9 mouse cellular contexts compared by ENCODE assay signal in the genomic region with DNA sequence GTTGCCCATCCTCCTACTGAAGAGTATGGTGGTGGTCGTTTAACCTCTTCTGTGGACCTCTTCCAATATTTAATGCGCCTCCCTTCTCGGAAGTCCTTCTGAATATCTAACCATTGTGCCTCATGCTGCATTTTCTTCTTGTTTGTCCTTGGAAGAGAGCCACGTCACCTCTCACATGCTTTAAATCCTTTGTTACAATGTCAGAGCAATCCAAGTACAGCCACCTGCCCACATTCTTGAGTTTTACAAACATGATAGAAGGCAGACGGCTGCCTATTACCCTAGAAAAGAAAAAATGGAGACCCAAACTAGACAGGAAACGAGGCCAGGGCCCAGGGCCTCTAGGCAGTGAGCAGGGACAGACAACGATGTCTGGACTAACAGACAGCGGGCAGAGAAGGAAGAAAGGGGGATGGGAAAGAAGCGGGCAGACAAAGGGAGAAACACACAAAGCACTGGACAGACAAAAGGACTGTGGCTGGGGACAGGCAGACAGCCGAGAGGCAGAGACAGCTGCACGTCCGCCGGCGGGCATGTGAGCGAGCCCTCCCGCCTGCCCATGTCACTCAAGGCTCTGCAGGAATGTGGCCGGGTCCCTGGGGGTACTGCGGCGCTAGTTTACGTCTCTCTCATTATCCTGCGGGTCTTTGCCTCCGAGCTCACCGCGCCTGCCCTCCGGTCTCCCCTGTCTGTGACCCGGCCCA. TPM values are rescaled to one million over a fixed set of nuclear protein-coding genes. Genes with fewer than 3 reads are reported as not detected.
A peak's percentile ranks its signal among the peaks of the same experiment; 100 is the strongest.
DNase-seq lines count a peak whose midpoint lies in the region; ATAC-seq and TF ChIP-seq lines count a peak whose summit lies in the region.
"Had no signal": no experiment of that assay in that cellular context is flagged by ENCODE, and none has a peak within 500 bp of the region (broad histone marks: within the 10 kb centered on the region; RNA-seq: fewer than 3 reads in every experiment).

No protein-coding gene starts in this region.

- 0 out of 2 replicates have a peak overlapping the region, but pooled peaks have one; percentile 3 for H3K9ac ChIP-seq in heart, postnatal 0 days (replicated peaks; ENCODE audit: low read depth, low read length)
- H3K9ac ChIP-seq in hindbrain, embryonic 15.5 days = no peak overlapping the region
- peak overlapping the region; percentile 60 for H3K9ac ChIP-seq in midbrain, postnatal 0 days (replicated peaks; ENCODE audit: low read length, poor library complexity, severe bottlenecking)

- WGBS in heart, postnatal 0 days = 6% methylated on average over 24 of the region's 26 CpGs
- 3% methylated on average over 26 of the region's 26 CpGs for WGBS in hindbrain, embryonic 15.5 days
- 2% methylated on average over 26 of the region's 26 CpGs for WGBS in midbrain, postnatal 0 days

- TF ChIP-seq CTCF in heart, postnatal 0 days (IDR thresholded peaks at IDR 0.05; ENCODE audit: low read depth) = no peak
- TF ChIP-seq CTCF in midbrain, postnatal 0 days (IDR thresholded peaks at IDR 0.05) = no peak

- H3K9me3 ChIP-seq in heart, postnatal 0 days (replicated peaks; ENCODE audit: control insufficient read depth, low read length) = no peaks in the 10 kb centered on the region
- no peaks in the 10 kb centered on the region for H3K9me3 ChIP-seq in hindbrain, embryonic 15.5 days
- no peaks in the 10 kb centered on the region for H3K9me3 ChIP-seq in midbrain, postnatal 0 days (ENCODE audit: low read length)

- no peaks in the 10 kb centered on the region for H3K36me3 ChIP-seq in heart, postnatal 0 days (replicated peaks; ENCODE audit: control insufficient read depth, insufficient read depth, low read length)
- H3K36me3 ChIP-seq in hindbrain, embryonic 15.5 days = no peaks in the 10 kb centered on the region
- no peaks in the 10 kb centered on the region for H3K36me3 ChIP-seq in midbrain, postnatal 0 days (ENCODE audit: insufficient read depth, low read length)

- H3K27me3 ChIP-seq in heart, postnatal 0 days (ENCODE audit: control insufficient read depth, insufficient read depth, low read length) = peaks cover 89% of the 10 kb centered on the region
- peaks cover 61% of the 10 kb centered on the region for H3K27me3 ChIP-seq in hindbrain, embryonic 15.5 days
- peaks cover 52% of the 10 kb centered on the region for H3K27me3 ChIP-seq in midbrain, postnatal 0 days (ENCODE audit: insufficient read depth, low read length)
- H3K27me3 ChIP-seq: Patski had no signal

- H3K4me1 ChIP-seq in heart, postnatal 0 days (ENCODE audit: control insufficient read depth, insufficient read depth) = peaks cover 12% of the 10 kb centered on the region; the same call in 1 of the 2 replicates
- H3K4me1 ChIP-seq in hindbrain, embryonic 15.5 days (replicated peaks) = peaks cover 38% of the 10 kb centered on the region
- peaks cover 4% of the 10 kb centered on the region; the same call in 1 of the 2 replicates for H3K4me1 ChIP-seq in midbrain, postnatal 0 days (ENCODE audit: insufficient read depth, low read length)

- TF ChIP-seq EP300 in heart, postnatal 0 days (IDR thresholded peaks at IDR 0.05; ENCODE audit: low read depth) = no peak

- no peak for ATAC-seq in heart, postnatal 0 days (ENCODE audit: insufficient read depth, low read depth)
- no peak for ATAC-seq in hindbrain, embryonic 15.5 days (ENCODE audit: low FRiP score, low read depth)
- no peak for ATAC-seq in midbrain, postnatal 0 days (ENCODE audit: low FRiP score)

- H3K27ac ChIP-seq in heart, postnatal 0 days (ENCODE audit: low read depth) = no peak overlapping the region
- H3K27ac ChIP-seq in hindbrain, embryonic 15.5 days (replicated peaks) = peak overlapping the region; percentile 70
- H3K27ac ChIP-seq in midbrain, postnatal 0 days (ENCODE audit: low read depth, low read length) = no peak overlapping the region

- peak overlapping the region; percentile 52 for H3K4me3 ChIP-seq in heart, postnatal 0 days (ENCODE audit: low read depth, low read length)
- H3K4me3 ChIP-seq in hindbrain, embryonic 15.5 days = peak overlapping the region; percentile 46
- peak overlapping the region; percentile 49 for H3K4me3 ChIP-seq in midbrain, postnatal 0 days (ENCODE audit: low read depth, low read length)

- peak overlapping the region; percentile 74 for H3K4me2 ChIP-seq in heart, postnatal 0 days (ENCODE audit: low read depth, low read length)
- peak overlapping the region; percentile 90 for H3K4me2 ChIP-seq in hindbrain, embryonic 15.5 days
- H3K4me2 ChIP-seq in midbrain, postnatal 0 days (ENCODE audit: low read depth, low read length, poor library complexity, severe bottlenecking) = peak overlapping the region; percentile 92

- no peak for DNase-seq in heart, postnatal 0 days (ENCODE audit: low spot score)
- no peak for DNase-seq in heart, adult 9 months (ENCODE audit: low spot score in 2 of 2)
- peak; percentile 77 for DNase-seq in embryo, embryonic 10 days (ENCODE audit: low spot score)
- DNase-seq in midbrain, postnatal 0 days (ENCODE audit: low spot score) = no peak
- DNase-seq in B cell, adult 2 months = no peak
- DNase-seq in cerebellum, postnatal 10 days = no peak
- no peak for DNase-seq in adrenal gland, adult 8-10 months

RNA-seq across cellular contexts. Expression of gene Smug1, which starts 2.9 kb away (rescaled TPM):
- 15.7 and 18.2 TPM in 2 replicates for total RNA-seq in heart, postnatal 0 days (2014; rRNA removed; ENCODE audit: low replicate concordance)
- polyA plus RNA-seq in heart, postnatal 0 days (2015; fragmentation: Nextera tagmentation; extraction: Ambion mirVana) = 10.0 and 10.1 TPM in 2 replicates
- polyA plus RNA-seq in hindbrain, embryonic 15.5 days (2015; fragmentation: Nextera tagmentation; extraction: Ambion mirVana) = 26.9 and 31.1 TPM in 2 replicates
- total RNA-seq in midbrain, postnatal 0 days (2014; rRNA removed) = 33.2 and 42.9 TPM in 2 replicates
- 13.6 and 14.1 TPM in 2 replicates for polyA plus RNA-seq in midbrain, postnatal 0 days (2015; fragmentation: Nextera tagmentation; extraction: Ambion mirVana)
- 10 to 100 TPM; 14.3 to 22.9 (median 15.7) TPM for total RNA-seq in adrenal gland, adult 8-10 months (2022)
